Mouse (Mus musculus) limb, embryonic 11.5 days (tissue): ENCODE results near the gene Klri2. TPM values are rescaled to one million over a fixed set of nuclear protein-coding genes. Genes with fewer than 3 reads are reported as not detected.
"Not testable (repeated sequence)": the region's sequence is repeated elsewhere in the genome, so short reads cannot be mapped to it uniquely, and the experiment has no call there.

Source experiments
- ATAC-seq: fragments of 200-750 bp; cut with Nextera tagmentation; 2 replicates; pipeline ENCODE4 v1.8.0; 2017; ENCODE audit warnings: low read depth; ENCODE audit not compliant: insufficient number of reproducible peaks, low FRiP score, low TSS enrichment
- DNase-seq: peaks from one replicate; pipeline ENCODE4 v3.0.0-alpha.2; 2015; ENCODE audit warnings: low spot score
- H3K27ac ChIP-seq: fragments of 300-500 bp; sonication (generic); replicated peaks from 2 replicates; pipeline ENCODE4 v1.5.1; 2014; ENCODE audit warnings: low read depth, mild to moderate bottlenecking, low read length
- H3K27me3 ChIP-seq: fragments of 300-500 bp; sonication (generic); 2 replicates; pipeline ENCODE4 v1.6.1; 2014; ENCODE audit warnings: mild to moderate bottlenecking, low read length, mixed read lengths; ENCODE audit not compliant: control insufficient read depth, insufficient read depth
- H3K36me3 ChIP-seq: fragments of 300-500 bp; sonication (generic); 2 replicates; pipeline ENCODE4 v1.6.1; 2014; ENCODE audit warnings: mild to moderate bottlenecking, low read length, moderate library complexity, mixed read lengths; ENCODE audit not compliant: control insufficient read depth, insufficient read depth
- H3K4me1 ChIP-seq: fragments of 300-500 bp; sonication (generic); 2 replicates; pipeline ENCODE4 v1.6.1; 2014; ENCODE audit warnings: low read length, mixed read lengths; ENCODE audit not compliant: control insufficient read depth, insufficient read depth
- H3K4me2 ChIP-seq: fragments of 300-500 bp; sonication (generic); 2 replicates; pipeline ENCODE4 v1.6.1; 2014; ENCODE audit warnings: low read depth, mild to moderate bottlenecking, moderate library complexity; ENCODE audit not compliant: severe bottlenecking
- H3K4me3 ChIP-seq: fragments of 300-500 bp; sonication (generic); 2 replicates; pipeline ENCODE4 v1.5.1; 2014; ENCODE audit warnings: low read depth, low read length
- H3K9ac ChIP-seq: fragments of 300-500 bp; sonication (generic); 2 replicates; pipeline ENCODE4 v1.6.1; 2014; ENCODE audit warnings: mild to moderate bottlenecking, low read length
- H3K9me3 ChIP-seq: fragments of 300-500 bp; sonication (generic); 2 replicates; pipeline ENCODE4 v1.6.1; 2016; ENCODE audit warnings: low read length; ENCODE audit not compliant: control insufficient read depth
- WGBS: fragments of 180-500 bp; shearing (Covaris S2); extraction: QIAGEN DNeasy Blood & Tissue Kit; methylation state at CpG from one replicate; pipeline ENCODE4 v1.1.7; 2014; 5-methylcytosine and 5-hydroxymethylcytosine counted together
- microRNA-seq: library from miRNA; unstranded; fragments of <30 nt; microRNA quantifications from one replicate; pipeline ENCODE4, GENCODE M21; 2016
- polyA plus RNA-seq: library from polyadenylated mRNA; unstranded; fragments of >200 nt; fragmentation: Nextera tagmentation; extraction: Ambion mirVana; gene quantifications from 2 replicates; pipeline ENCODE4 v1.2.1, GENCODE M21; 2014

Klri2 gene
- polyA plus RNA-seq, 1 experiment from 2014 or later = not detected

- DNase-seq (no peak), ATAC-seq (no peak)
- H3K27ac ChIP-seq = no peak overlapping the region
- no peaks in the 10 kb centered on the region for H3K4me1 ChIP-seq
- H3K9me3 ChIP-seq = no peaks in the 10 kb centered on the region
- H3K27me3 ChIP-seq = no peaks in the 10 kb centered on the region
- no peak overlapping the region for H3K4me2 ChIP-seq
- 15% methylated on average over 3 of the region's 3 CpGs for WGBS
- H3K4me3 ChIP-seq = no peak overlapping the region
- H3K9ac ChIP-seq = no peak overlapping the region
- H3K36me3 ChIP-seq = no peaks in the 10 kb centered on the region
Observed at GRCm38 (mm10) chr6:129720487-129720886, 19.8 kb downstream of the Klri2 start.

GRCm38 (mm10) chr6:129717032-129717431 is 23.3 kb downstream of the Klri2 start, which contains the start of gene Klri1:
Gene Klri1, minus strand, starts transcription at chr6:129717132.
- WGBS = 92% methylated on average over 4 of the region's 4 CpGs
- DNase-seq = no peak
- Histone ChIP-seq H3K36me3 (no peaks in the 10 kb centered on the region), H3K4me2 (no peak within 1 kb of the TSS), H3K9me3 (no peaks in the 10 kb centered on the region), H3K4me3 (no peak within 1 kb of the TSS), H3K27me3 (no peaks in the 10 kb centered on the region), H3K4me1 (no peaks in the 10 kb centered on the region), H3K27ac (no peak within 1 kb of the TSS), H3K9ac (no peak within 1 kb of the TSS)
- no peak for ATAC-seq

- WGBS = 42% methylated on average over 1 of the region's 1 CpGs
- Histone ChIP-seq H3K4me1 (no peaks in the 10 kb centered on the region), H3K27ac (no peak overlapping the region), H3K9ac (no peak overlapping the region), H3K4me3 (no peak overlapping the region), H3K9me3 (no peaks in the 10 kb centered on the region), H3K4me2 (no peak overlapping the region), H3K27me3 (no peaks in the 10 kb centered on the region), H3K36me3 (no peaks in the 10 kb centered on the region)
- ATAC-seq = no peak
- no peak for DNase-seq
Observed at GRCm38 (mm10) chr6:129713566-129713965, 26.7 kb downstream of the Klri2 start.

GRCm38 (mm10) chr6:129691436-129691835 is 48.8 kb downstream of the Klri2 start:
- not testable (repeated sequence) for H3K9me3 ChIP-seq, H3K36me3 ChIP-seq, H3K4me3 ChIP-seq, ATAC-seq, H3K9ac ChIP-seq, H3K4me2 ChIP-seq, H3K27me3 ChIP-seq, H3K4me1 ChIP-seq, DNase-seq, H3K27ac ChIP-seq
- WGBS = 75% methylated on average over 10 of the region's 10 CpGs

- no peak for DNase-seq
- Histone ChIP-seq H3K4me1 (no peaks in the 10 kb centered on the region), H3K4me3 (no peak overlapping the region), H3K9me3 (no peaks in the 10 kb centered on the region), H3K27ac (no peak overlapping the region), H3K36me3 (no peaks in the 10 kb centered on the region), H3K4me2 (no peak overlapping the region), H3K27me3 (no peaks in the 10 kb centered on the region), H3K9ac (no peak overlapping the region)
- 77% methylated on average over 1 of the region's 1 CpGs for WGBS
- no peak for ATAC-seq
Observed at GRCm38 (mm10) chr6:129680379-129680778, 59.9 kb downstream of the Klri2 start.

Small RNA genes lying within 50 kb of the gene (microRNA-seq; reads per million reads assigned to microRNA genes)
- gene Mir680-1 = not detected

Other genes starting within 250 kb of the Klri2 start
- 0.38 TPM in 1 of 2 replicates, not detected in the other for gene Olr1, start 233.3 kb downstream of the Klri2 start, polyA plus RNA-seq
- gene Tmem52b, start 227.9 kb downstream of the Klri2 start, polyA plus RNA-seq = not detected in 2 replicates
- gene Gabarapl1, start 207.3 kb downstream of the Klri2 start, polyA plus RNA-seq = 11.7 and 12.2 TPM in 2 replicates
- gene Klre1, start 162.6 kb downstream of the Klri2 start, polyA plus RNA-seq = not detected in 2 replicates
- gene Klrd1, start 148.7 kb downstream of the Klri2 start, polyA plus RNA-seq = not detected in 2 replicates
- not detected in 2 replicates for gene Klrk1, start 116.6 kb downstream of the Klri2 start, polyA plus RNA-seq
- gene Klrc3, start 97.1 kb downstream of the Klri2 start, polyA plus RNA-seq = not detected in 2 replicates
- not detected in 2 replicates for gene Klrc2, start 79.8 kb downstream of the Klri2 start, polyA plus RNA-seq
- gene Klrc1, start 61.5 kb downstream of the Klri2 start, polyA plus RNA-seq = not detected in 2 replicates
- not detected in 2 replicates for gene Klri1, start 23.4 kb downstream of the Klri2 start, polyA plus RNA-seq
- gene Gm156, start 43.8 kb upstream of the Klri2 start, polyA plus RNA-seq = not detected in 2 replicates
- gene Gm17631, start 122.2 kb upstream of the Klri2 start, polyA plus RNA-seq = not detected in 2 replicates
- gene Klra17, start 136.2 kb upstream of the Klri2 start, polyA plus RNA-seq = not detected in 2 replicates
- gene Klra5, start 177.2 kb upstream of the Klri2 start, polyA plus RNA-seq = not detected in 2 replicates